Mouse (Mus musculus) CH12.LX (cell line): ENCODE results near the gene Ganab. TPM values are rescaled to one million over a fixed set of nuclear protein-coding genes. Genes with fewer than 3 reads are reported as not detected.
A peak's percentile ranks its signal among the peaks of the same experiment; 100 is the strongest.

Source experiments
- DNase-seq: peaks from one replicate; pipeline ENCODE4 v3.0.0-alpha.2; 2013; ENCODE audit errors: extremely low read depth
- H3K27ac ChIP-seq: 2 replicates; pipeline ENCODE4 v1.5.1; 2012; ENCODE audit warnings: low read depth, mild to moderate bottlenecking, control low read depth, moderate library complexity; ENCODE audit not compliant: insufficient read depth
- H3K27me3 ChIP-seq: replicated peaks from 2 replicates; pipeline ENCODE3; 2012; ENCODE audit warnings: inconsistent platforms
- H3K36me3 ChIP-seq, 2 experiments: replicated peaks in 1 of 2; 2 replicates each; pipeline versions ENCODE3 to v1.6.1; 2012; ENCODE audit warnings: inconsistent platforms in 1 of 2, low read length in 1 of 2, mild to moderate bottlenecking in 1 of 2, mixed read lengths in 1 of 2, moderate library complexity in 1 of 2; ENCODE audit not compliant: control insufficient read depth in 1 of 2, insufficient read depth in 1 of 2
- H3K4me1 ChIP-seq, 2 experiments: 2 replicates each; pipeline ENCODE4 v1.6.1; 2012; ENCODE audit warnings: inconsistent platforms in 1 of 2, moderate library complexity in 1 of 2; ENCODE audit not compliant: insufficient read depth in 2 of 2, control insufficient read depth in 1 of 2
- H3K4me2 ChIP-seq: 2 replicates; pipeline ENCODE4 v1.6.1; 2012; ENCODE audit warnings: low read depth, mild to moderate bottlenecking, control low read depth; ENCODE audit not compliant: poor library complexity, insufficient read depth, severe bottlenecking
- H3K4me3 ChIP-seq, 3 experiments: fragments of 150-350 bp in 1 of 3; sonication (generic) in 1 of 3; replicated peaks in 1 of 3; 2 replicates each; pipeline versions ENCODE3 to v1.5.1; 2011 to 2012; ENCODE audit warnings: low read depth in 2 of 3, low read length in 2 of 3, mild to moderate bottlenecking in 2 of 3, moderate library complexity in 2 of 3, control low read depth in 1 of 3, improper control_type of control experiment in 1 of 3, inconsistent platforms in 1 of 3, mixed read lengths in 1 of 3; ENCODE audit not compliant: poor library complexity in 1 of 3
- H3K79me2 ChIP-seq: replicated peaks from 2 replicates; pipeline ENCODE4 v1.6.1; 2012; ENCODE audit warnings: mild to moderate bottlenecking, moderate library complexity; ENCODE audit not compliant: control insufficient read depth, poor library complexity, insufficient read depth, severe bottlenecking; ENCODE audit errors: extremely low read depth
- H3K9ac ChIP-seq: 2 replicates; pipeline ENCODE4 v1.6.1; 2012; ENCODE audit warnings: low read depth, mild to moderate bottlenecking, control low read depth, moderate library complexity; ENCODE audit not compliant: insufficient read depth
- H3K9me3 ChIP-seq: replicated peaks from 2 replicates; pipeline ENCODE3; 2012; ENCODE audit warnings: low read length, inconsistent platforms, mixed read lengths
- BHLHE40 ChIP-seq: IDR thresholded peaks from 2 replicates; pipeline ENCODE4 v1.6.1; 2011; ENCODE audit warnings: mild to moderate bottlenecking, low read depth, low read length, improper control_type of control experiment
- CHD1 ChIP-seq: IDR thresholded peaks from 2 replicates; pipeline ENCODE4 v1.6.1; 2012; ENCODE audit warnings: low read depth, low read length, improper control_type of control experiment, inconsistent platforms
- CTCF ChIP-seq, 2 experiments: IDR thresholded peaks in 1 of 2; conservative IDR thresholded peaks in 1 of 2; 2 replicates each; pipeline ENCODE4 v1.5.1; 2011 to 2012; ENCODE audit warnings: low read depth in 2 of 2, low read length in 2 of 2, improper control_type of control experiment in 1 of 2, inconsistent platforms in 1 of 2, mild to moderate bottlenecking in 1 of 2, moderate library complexity in 1 of 2
- E2F4 ChIP-seq: IDR thresholded peaks from 2 replicates; pipeline ENCODE4 v1.6.1; 2011; ENCODE audit warnings: low read depth, low read length, improper control_type of control experiment; ENCODE audit not compliant: insufficient replicate concordance
- EP300 ChIP-seq: IDR thresholded peaks from 2 replicates; pipeline ENCODE4 v1.6.1; 2011; ENCODE audit warnings: low read length, improper control_type of control experiment
- HCFC1 ChIP-seq: IDR thresholded peaks from 2 replicates; pipeline ENCODE4 v1.6.1; 2012; ENCODE audit warnings: low read depth, mild to moderate bottlenecking, inconsistent platforms, low read length, improper control_type of control experiment
- JUN ChIP-seq: IDR thresholded peaks from 2 replicates; pipeline ENCODE4 v1.6.1; 2011; ENCODE audit warnings: low read depth, mild to moderate bottlenecking, low read length, improper control_type of control experiment, moderate library complexity; ENCODE audit not compliant: insufficient read depth
- JUND ChIP-seq: conservative IDR thresholded peaks from 2 replicates; pipeline ENCODE4 v1.6.1; 2011; ENCODE audit warnings: low read depth, low read length, improper control_type of control experiment
- KAT2A ChIP-seq: IDR thresholded peaks from 2 replicates; pipeline ENCODE4 v1.6.1; 2012; ENCODE audit warnings: low read length, improper control_type of control experiment, inconsistent platforms; ENCODE audit not compliant: insufficient replicate concordance
- MAFK ChIP-seq: IDR thresholded peaks from 2 replicates; pipeline ENCODE4 v1.6.1; 2011; ENCODE audit warnings: low read length, improper control_type of control experiment; ENCODE audit not compliant: insufficient replicate concordance
- MAX ChIP-seq: IDR thresholded peaks from 2 replicates; pipeline ENCODE4 v1.6.1; 2011; ENCODE audit warnings: low read length, improper control_type of control experiment
- MAZ ChIP-seq: IDR thresholded peaks from 2 replicates; pipeline ENCODE4 v1.6.1; 2012; ENCODE audit warnings: low read depth, mild to moderate bottlenecking, inconsistent platforms, low read length, improper control_type of control experiment, moderate library complexity
- MEF2A ChIP-seq: IDR thresholded peaks from 2 replicates; pipeline ENCODE4 v1.6.1; 2014; ENCODE audit warnings: low read depth, mild to moderate bottlenecking, inconsistent platforms, low read length, improper control_type of control experiment, borderline replicate concordance
- MXI1 ChIP-seq: IDR thresholded peaks from 2 replicates; pipeline ENCODE4 v1.6.1; 2011; ENCODE audit warnings: mild to moderate bottlenecking, low read depth, low read length, improper control_type of control experiment
- MYC ChIP-seq: IDR thresholded peaks from 2 replicates; pipeline ENCODE4 v1.6.1; 2011; ENCODE audit warnings: low read depth, mild to moderate bottlenecking, improper control_type of control experiment, low read length
- NELFE ChIP-seq: IDR thresholded peaks from 2 replicates; pipeline ENCODE4 v1.6.1; 2011; ENCODE audit warnings: low read depth, low read length, improper control_type of control experiment
- NRF1 ChIP-seq: IDR thresholded peaks from 2 replicates; pipeline ENCODE4 v1.6.1; 2014; ENCODE audit warnings: low read depth, mild to moderate bottlenecking, inconsistent platforms, low read length, improper control_type of control experiment, moderate library complexity
- PAX5 ChIP-seq: IDR thresholded peaks from 2 replicates; pipeline ENCODE4 v1.6.1; 2012; ENCODE audit warnings: low read length, inconsistent platforms, mixed read lengths
- POLR2AphosphoS2 ChIP-seq: IDR thresholded peaks from 2 replicates; pipeline ENCODE4 v1.6.1; 2011; ENCODE audit warnings: low read depth, low read length, improper control_type of control experiment
- RAD21 ChIP-seq: IDR thresholded peaks from 2 replicates; pipeline ENCODE4 v1.6.1; 2011; ENCODE audit warnings: low read depth, mild to moderate bottlenecking, low read length, improper control_type of control experiment, moderate library complexity
- RCOR1 ChIP-seq: conservative IDR thresholded peaks from 2 replicates; pipeline ENCODE4 v1.6.1; 2012; ENCODE audit warnings: low read depth, mild to moderate bottlenecking, inconsistent platforms, low read length, improper control_type of control experiment
- TCF12 ChIP-seq: IDR thresholded peaks from 2 replicates; pipeline ENCODE4 v1.6.1; 2014; ENCODE audit warnings: low read depth, mild to moderate bottlenecking, inconsistent platforms, low read length, improper control_type of control experiment
- UBTF ChIP-seq: IDR thresholded peaks from 2 replicates; pipeline ENCODE4 v1.6.1; 2012; ENCODE audit warnings: low read depth, mild to moderate bottlenecking, inconsistent platforms, low read length, improper control_type of control experiment, moderate library complexity
- USF1 ChIP-seq: IDR thresholded peaks from 2 replicates; pipeline ENCODE4 v1.6.1; 2014; ENCODE audit warnings: low read depth, mild to moderate bottlenecking, inconsistent platforms, low read length, improper control_type of control experiment
- USF2 ChIP-seq: conservative IDR thresholded peaks from 2 replicates; pipeline ENCODE4 v1.6.1; 2011; ENCODE audit warnings: low read depth, low read length, improper control_type of control experiment
- ZC3H11A ChIP-seq: IDR thresholded peaks from 2 replicates; pipeline ENCODE4 v1.6.1; 2012; ENCODE audit warnings: low read depth, mild to moderate bottlenecking, inconsistent platforms, low read length, improper control_type of control experiment
- ZMIZ1 ChIP-seq: IDR thresholded peaks from 2 replicates; pipeline ENCODE4 v1.6.1; 2012; ENCODE audit warnings: low read depth, mild to moderate bottlenecking, inconsistent platforms, low read length, improper control_type of control experiment
- ZNF384 ChIP-seq: IDR thresholded peaks from 2 replicates; pipeline ENCODE4 v1.6.1; 2012; ENCODE audit warnings: low read depth, low read length, improper control_type of control experiment, inconsistent platforms
- dilution Hi-C: fragments of 300-500 bp; cut with MboI; formaldehyde crosslinking; loops from 2 replicates; pipeline ENCODE4 v1.14.3; 2020; ENCODE audit warnings: low sequenced_read_pairs; ENCODE audit not compliant: extremely low pct_unique_long_range_greater_than_20kb, extremely low pct_ligation_motif_present
- in situ Hi-C: fragments of 300-500 bp; cut with MboI; formaldehyde crosslinking; loops from 3 replicates; pipeline ENCODE4 v1.14.3; 2019; ENCODE audit warnings: low sequenced_read_pairs, low pct_ligation_motif_present, low pct_unique_long_range_greater_than_20kb, mixed read lengths
- polyA plus RNA-seq: library from polyadenylated mRNA; unstranded; fragments of >175 nt; gene quantifications from 2 replicates; pipeline ENCODE4 v1.2.1, GENCODE M21; 2012; ENCODE audit warnings: low read depth; ENCODE audit not compliant: insufficient read length
- total RNA-seq, 2 experiments: library from RNA; depleted of rRNA; stranded (reverse); fragments of 300-350 nt in 1 of 2; fragments of >200 nt in 1 of 2; gene quantifications; 2 replicates each; pipeline ENCODE4 v1.2.3; 2012 to 2014

Ganab gene
- total and polyA plus RNA-seq, 3 experiments = 97.0 to 169 (median 143) TPM

DNA sequence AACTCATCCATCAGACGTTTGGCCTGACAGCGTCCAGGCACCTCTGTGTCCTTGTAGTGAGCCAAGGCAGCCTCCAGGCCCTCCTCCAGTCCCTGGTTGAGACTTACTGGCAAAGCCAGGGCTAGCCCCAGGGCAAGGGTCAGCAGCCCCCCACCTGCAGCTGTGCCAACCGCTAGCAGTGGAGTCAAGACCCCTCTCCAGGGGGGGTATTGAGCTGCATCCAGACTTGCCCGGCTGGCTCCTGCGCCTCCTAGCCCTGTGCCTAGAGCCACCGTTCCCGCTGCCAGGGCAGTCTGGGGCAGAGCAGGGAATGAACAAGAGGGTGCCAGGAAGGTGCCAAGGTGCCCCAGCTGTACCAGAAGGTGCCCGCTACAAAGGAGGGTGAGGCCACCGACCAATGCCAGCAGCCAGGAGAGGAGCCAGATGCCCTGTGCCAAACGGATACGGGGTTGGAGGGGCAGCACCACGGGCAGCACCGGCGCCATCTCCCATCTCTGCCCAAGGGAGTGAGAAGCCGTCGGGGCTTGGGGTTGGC is 30.9 kb downstream of the Ganab start:
- dilution Hi-C loops = no loop called here
- no peak for DNase-seq
- Histone ChIP-seq H3K27me3 (no peaks in the 10 kb centered on the region), H3K4me2 (peak overlapping the region; percentile 18), H3K79me2 (peaks cover 6% of the 10 kb centered on the region), H3K4me1 (peaks cover 12 to 31% of the 10 kb centered on the region in 2 experiments; a peak in 3 of 4 replicates), H3K9ac (0 out of 2 replicates have a peak overlapping the region, but pooled peaks have one; percentile 83), H3K9me3 (no peaks in the 10 kb centered on the region), H3K36me3 (peaks cover 37 to 69% of the 10 kb centered on the region in 2 experiments), H3K4me3 (peak overlapping the region; percentile 80 to 93 (median 89)), H3K27ac (peak overlapping the region; percentile 48)
- no peak for TF ChIP-seq RCOR1
- no peak for TF ChIP-seq USF2
- TF ChIP-seq MAFK = no peak
- TF ChIP-seq ZC3H11A = no peak
- no peak for TF ChIP-seq JUN
- TF ChIP-seq MAZ = no peak
- TF ChIP-seq POLR2AphosphoS2 = no peak
- in situ Hi-C loops = no loop called here

DNA sequence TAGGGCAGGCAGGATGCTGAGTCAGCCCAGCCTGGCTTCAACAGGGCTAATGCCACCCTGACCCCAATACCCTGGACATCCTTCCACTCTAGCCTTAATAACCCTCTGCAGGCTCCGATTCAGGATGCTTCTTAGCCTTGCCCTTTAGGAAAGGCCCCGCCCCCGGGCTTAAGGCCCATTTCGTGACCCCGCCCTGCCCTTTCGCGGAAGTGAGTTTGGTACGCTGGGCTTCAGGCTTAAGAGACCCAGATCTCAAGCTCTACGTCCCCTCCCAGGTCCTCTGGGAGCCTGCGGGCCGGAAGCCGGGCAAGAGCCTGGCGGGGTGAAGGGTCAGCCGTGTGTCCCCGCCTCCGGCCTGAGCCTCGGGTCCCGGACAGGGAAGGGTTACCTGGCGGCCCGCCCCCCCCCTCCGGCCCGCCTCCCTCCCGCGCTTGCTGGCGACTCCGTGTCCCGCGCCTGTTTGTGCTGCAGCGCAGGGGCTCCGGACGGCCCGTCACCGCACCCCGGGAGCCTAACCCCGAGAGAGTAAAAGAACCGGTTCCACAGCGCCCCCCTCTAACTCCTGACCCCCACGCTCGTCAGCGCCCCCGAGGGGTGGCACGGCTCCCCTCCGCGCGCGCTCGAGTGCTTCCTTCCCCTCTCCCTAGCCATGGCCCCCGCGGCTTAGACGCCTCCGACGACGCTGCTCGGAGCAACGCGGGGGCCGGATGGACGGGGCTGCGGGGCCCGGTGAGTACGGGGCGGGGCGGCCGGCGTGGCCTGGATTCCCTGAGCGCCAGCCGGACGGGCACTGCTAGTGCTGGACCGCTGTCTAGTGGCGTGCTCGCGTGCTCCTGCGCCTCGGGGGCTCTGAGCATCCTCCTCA is 31.6 kb downstream of the Ganab start, which contains the start of the genes Rom1 and Eml3:
Gene Rom1, minus strand, starts transcription at position 133 of the 865 bp plus-strand sequence.
Gene Eml3, plus strand, starts transcription at position 329 of the 865 bp plus-strand sequence.
- Histone ChIP-seq H3K9ac (peak within 1 kb of the TSS; percentile 83), H3K36me3 (peaks cover 39 to 74% of the 10 kb centered on the region in 2 experiments), H3K79me2 (peaks cover 6% of the 10 kb centered on the region; the same call in 1 of the 2 replicates), H3K27me3 (no peaks in the 10 kb centered on the region), H3K9me3 (no peaks in the 10 kb centered on the region), H3K4me3 (peak within 1 kb of the TSS; percentile 80 to 93 (median 89)), H3K27ac (peak within 1 kb of the TSS; percentile 75), H3K4me1 (peaks cover 12 to 31% of the 10 kb centered on the region in 2 experiments; a peak in 3 of 4 replicates), H3K4me2 (peak within 1 kb of the TSS; percentile 76)
- in situ Hi-C loops = no loop called here
- peak; percentile 89 for DNase-seq
- dilution Hi-C loops = no loop called here
- no peak for TF ChIP-seq RAD21
- no peak for TF ChIP-seq MAFK
- TF ChIP-seq CHD1 = no peak
- no peak for TF ChIP-seq E2F4
- TF ChIP-seq MAX = peak; percentile 17; the same call in 1 of the 2 replicates
- TF ChIP-seq ZNF384 = no peak
- peak; percentile 35; the same call in 1 of the 2 replicates for TF ChIP-seq NRF1
- TF ChIP-seq MYC = peak; percentile 27; the same call in 1 of the 2 replicates
- TF ChIP-seq NELFE = peak; percentile 64
- peak; percentile 57; the same call in 1 of the 2 replicates for TF ChIP-seq ZMIZ1
- no peak for TF ChIP-seq PAX5
- TF ChIP-seq MEF2A = no peak
- TF ChIP-seq ZC3H11A = no peak
- TF ChIP-seq USF2 = no peak
- peak; percentile 75 for TF ChIP-seq MXI1
- no peak for TF ChIP-seq EP300
- TF ChIP-seq BHLHE40 = no peak
- TF ChIP-seq POLR2AphosphoS2 = peak; percentile 65
- peak in 1 of 2 experiments; percentile 78; a peak in 2 of 4 replicates for TF ChIP-seq CTCF (conservative IDR thresholded peaks at IDR 0.05 in 1 of 2, IDR thresholded peaks at IDR 0.05 in 1 of 2; ENCODE audit: low read depth in 2 of 2, low read length in 2 of 2)
- TF ChIP-seq KAT2A = 0 out of 2 replicates have a peak, but pooled peaks have one; percentile 53
- TF ChIP-seq TCF12 = peak; percentile 63; the same call in 1 of the 2 replicates
- TF ChIP-seq RCOR1 = no peak
- peak; percentile 72 for TF ChIP-seq HCFC1
- no peak for TF ChIP-seq JUND
- TF ChIP-seq USF1 = no peak
- peak; percentile 68; the same call in 1 of the 2 replicates for TF ChIP-seq UBTF
- peak; percentile 91 for TF ChIP-seq MAZ
